Mouse (Mus musculus) MEL (cell line): Measurements from ENCODE around the gene Gm49661.

ENCODE experiments used
- CTCF ChIP-seq, 3 experiments: IDR thresholded peaks in 2 of 3; conservative IDR thresholded peaks in 1 of 3; 2 replicates each; pipeline ENCODE4 v1.5.1; 2011 to 2012; ENCODE audit warnings: low read length in 3 of 3, low read depth in 2 of 3, mild to moderate bottlenecking in 2 of 3, improper control_type of control experiment in 1 of 3, inconsistent platforms in 1 of 3, mixed read lengths in 1 of 3, moderate library complexity in 1 of 3; ENCODE audit not compliant: control insufficient read depth in 1 of 3, insufficient read depth in 1 of 3, poor library complexity in 1 of 3, severe bottlenecking in 1 of 3
- E2F4 ChIP-seq: IDR thresholded peaks from 2 replicates; pipeline ENCODE4 v1.6.1; 2011; ENCODE audit warnings: low read depth, low read length, improper control_type of control experiment, borderline replicate concordance
- GATA1 ChIP-seq: IDR thresholded peaks from 2 replicates; pipeline ENCODE4 v1.6.1; 2011; ENCODE audit warnings: low read depth, low read length, improper control_type of control experiment
- POLR2A ChIP-seq, 2 experiments: IDR thresholded peaks; 2 replicates each; pipeline ENCODE4 v1.6.1; 2011 to 2012; ENCODE audit warnings: low read length in 2 of 2, mild to moderate bottlenecking in 2 of 2, control low read depth in 1 of 2, improper control_type of control experiment in 1 of 2, low read depth in 1 of 2, moderate library complexity in 1 of 2; ENCODE audit not compliant: control insufficient read depth in 1 of 2, insufficient read depth in 1 of 2, poor library complexity in 1 of 2
- TAL1 ChIP-seq: IDR thresholded peaks from 2 replicates; pipeline ENCODE4 v1.6.1; 2012; ENCODE audit warnings: mild to moderate bottlenecking, inconsistent platforms, low read length, moderate library complexity, mixed read lengths
- TCF12 ChIP-seq: IDR thresholded peaks from 2 replicates; pipeline ENCODE4 v1.6.1; 2014; ENCODE audit warnings: low read depth, mild to moderate bottlenecking, inconsistent platforms, low read length, improper control_type of control experiment, moderate library complexity
- USF1 ChIP-seq: IDR thresholded peaks from 2 replicates; pipeline ENCODE4 v1.6.1; 2014; ENCODE audit warnings: low read depth, mild to moderate bottlenecking, inconsistent platforms, low read length, improper control_type of control experiment, moderate library complexity
- ZKSCAN1 ChIP-seq: IDR thresholded peaks from 2 replicates; pipeline ENCODE4 v1.6.1; 2012; ENCODE audit warnings: low read depth, mild to moderate bottlenecking, inconsistent platforms, low read length, improper control_type of control experiment, moderate library complexity
- ZMIZ1 ChIP-seq: IDR thresholded peaks from 2 replicates; pipeline ENCODE4 v1.6.1; 2012; ENCODE audit warnings: low read depth, mild to moderate bottlenecking, inconsistent platforms, low read length, improper control_type of control experiment, moderate library complexity

DNA sequence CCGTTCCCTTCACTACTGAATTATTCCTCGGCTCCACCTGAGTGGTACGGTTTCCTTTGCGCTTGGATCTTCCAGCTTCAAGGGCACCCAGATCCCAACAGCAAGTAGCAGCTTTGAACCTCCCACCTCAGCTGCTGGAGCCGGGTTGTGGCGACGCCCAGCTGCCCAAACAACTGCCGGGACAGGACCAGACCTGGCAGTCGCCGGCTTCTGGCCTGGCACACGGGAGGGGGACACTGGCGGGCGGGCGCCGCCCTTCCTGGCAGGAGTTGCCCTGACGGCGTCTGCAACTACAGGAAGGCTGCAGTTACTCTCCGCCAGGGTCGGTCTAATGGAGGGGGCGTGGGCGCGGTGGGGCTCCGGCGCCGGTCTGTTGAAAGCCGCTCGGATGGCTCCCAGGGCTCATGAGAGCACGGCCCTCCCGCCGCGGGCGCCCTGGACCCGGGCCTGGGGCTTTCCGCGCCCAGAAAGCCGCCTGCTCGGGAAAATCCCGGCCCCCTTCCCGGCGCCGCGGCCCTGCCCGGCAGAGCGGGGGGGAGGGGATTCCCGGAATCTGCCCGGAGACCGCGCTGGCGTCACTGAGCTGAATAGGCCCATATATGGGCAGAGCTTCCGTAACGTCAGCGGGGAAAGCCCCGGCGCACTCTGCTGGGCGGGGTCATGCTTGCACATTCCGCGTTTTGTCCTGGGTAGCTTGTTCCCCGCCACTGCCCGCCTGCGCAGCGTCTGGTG, 7.0 kb upstream of the Gm49661 start:
- TF ChIP-seq USF1 (0 out of 2 replicates have a peak, but pooled peaks have one; percentile 4), CTCF (IDR thresholded peaks at IDR 0.05 in 2 of 3, conservative IDR thresholded peaks at IDR 0.05 in 1 of 3; ENCODE audit: control insufficient read depth in 1 of 3, insufficient read depth in 1 of 3, low read depth in 2 of 3, low read length in 3 of 3, poor library complexity in 1 of 3, severe bottlenecking in 1 of 3) (peak in 2 of 3 experiments; percentile 30 to 34; a peak in 3 of 6 replicates), ZKSCAN1 (no peak), GATA1 (no peak), ZMIZ1 (peak; percentile 62), POLR2A (IDR thresholded peaks at IDR 0.05; ENCODE audit: control insufficient read depth in 1 of 2, insufficient read depth in 1 of 2, low read depth in 1 of 2, low read length in 2 of 2, poor library complexity in 1 of 2) (peak; percentile 43 to 71; a peak in 2 of 4 replicates), E2F4 (no peak), TCF12 (peak; percentile 45), TAL1 (no peak)
